Mouse (Mus musculus): ENCODE data around the gene Car7.

DNA sequence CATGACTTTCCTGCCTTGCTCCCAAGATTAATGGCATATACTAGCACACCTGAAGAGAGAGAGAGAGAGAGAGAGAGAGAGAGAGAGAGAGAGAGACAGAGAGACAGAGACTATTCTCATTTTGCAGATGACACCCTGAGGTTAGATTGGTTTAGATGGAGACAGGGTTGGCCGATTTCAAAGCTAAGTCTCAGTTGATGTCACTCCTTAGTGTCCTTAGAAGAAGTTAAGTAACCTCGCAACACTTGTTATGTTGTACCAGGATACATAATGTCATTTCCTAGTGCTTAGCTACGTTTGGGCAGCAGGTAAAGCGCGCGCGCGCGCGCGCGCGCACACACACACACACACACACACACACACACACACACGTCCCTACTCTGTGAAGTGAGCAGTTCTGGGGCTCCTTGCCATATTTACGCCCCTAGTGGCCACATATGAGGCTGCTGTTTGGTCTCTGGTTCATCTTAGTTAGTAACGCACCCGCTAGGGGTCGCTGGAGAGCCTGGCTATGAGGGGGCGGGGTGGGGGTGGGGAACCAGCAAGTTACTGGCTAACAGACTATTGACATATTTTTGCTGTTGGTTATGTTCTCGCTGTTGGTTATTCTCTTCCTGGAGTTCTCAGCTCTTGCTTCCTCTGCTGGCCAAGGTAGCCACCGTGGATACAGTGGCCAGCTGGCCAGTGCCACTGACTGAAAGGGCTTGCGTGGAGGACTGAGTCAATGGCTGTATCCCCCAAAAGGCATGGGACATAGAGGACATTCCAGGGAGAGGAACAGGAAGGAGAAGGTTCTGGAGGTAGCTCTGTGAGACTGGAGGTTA is 30.4 kb downstream of the Car7 start:
- peak; percentile 95 for TF ChIP-seq CTCF (IDR thresholded peaks at IDR 0.05)
- TF ChIP-seq EP300 (IDR thresholded peaks at IDR 0.05), result no peak

Measured in lung, postnatal 0 days (tissue).